Mouse (Mus musculus): ENCODE data around the gene Lpar5. TPM values are rescaled to one million over a fixed set of nuclear protein-coding genes. Genes with fewer than 3 reads are reported as not detected.

Gene Lpar5
- polyA plus RNA-seq, 1 experiment from 2014 or later, result 6.4 TPM

DNA sequence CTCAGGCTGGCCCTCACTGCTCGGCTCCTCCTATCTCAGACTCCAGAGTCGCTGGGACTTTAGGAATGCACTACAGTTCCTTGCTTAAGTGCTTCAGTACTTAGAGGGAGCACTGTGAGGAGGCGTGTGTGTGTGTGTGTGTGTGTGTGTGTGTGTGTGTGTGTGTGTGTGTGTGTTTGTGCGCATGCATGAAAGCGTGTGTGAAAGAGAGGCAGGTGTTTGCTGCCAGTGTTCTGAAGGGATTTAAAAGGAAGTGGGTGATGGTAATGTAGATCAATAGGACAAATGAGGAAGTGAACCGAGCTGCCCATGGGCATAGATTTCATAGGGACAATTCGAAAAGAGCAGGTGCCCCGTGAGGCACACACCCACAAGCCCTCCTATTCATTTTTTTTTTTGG lies 6.1 kb downstream of the Lpar5 start:
- no peak overlapping the region for H3K27ac ChIP-seq (replicated peaks)
- 68% methylated on average over 8 of the region's 8 CpGs for WGBS
- no peak overlapping the region for H3K4me2 ChIP-seq (replicated peaks; ENCODE audit: low read depth)
- H3K9ac ChIP-seq (ENCODE audit: low read length), result no peak overlapping the region
- no peaks in the 10 kb centered on the region for H3K27me3 ChIP-seq (ENCODE audit: control insufficient read depth, insufficient read depth, low read length)
- ATAC-seq (ENCODE audit: low FRiP score, low TSS enrichment), result no peak
- no peaks in the 10 kb centered on the region for H3K9me3 ChIP-seq (ENCODE audit: control insufficient read depth, low read length)
- no peaks in the 10 kb centered on the region for H3K36me3 ChIP-seq (ENCODE audit: control insufficient read depth, insufficient read depth, low read length)
- no peak overlapping the region for H3K4me3 ChIP-seq (ENCODE audit: low read depth, low read length)
- TF ChIP-seq CTCF (IDR thresholded peaks at IDR 0.05; ENCODE audit: low read depth) (no peak), EP300 (optimal IDR thresholded peaks at IDR 0.05) (no peak)
- no peaks in the 10 kb centered on the region for H3K4me1 ChIP-seq (replicated peaks; ENCODE audit: control insufficient read depth, insufficient read depth)
- no peak for DNase-seq (ENCODE audit: low spot score)

GRCm38 (mm10) chr6:125081394-125081793 lies 13.7 kb downstream of the Lpar5 start:
- Histone ChIP-seq H3K9me3 (ENCODE audit: control insufficient read depth, low read length) (no peaks in the 10 kb centered on the region), H3K4me1 (replicated peaks; ENCODE audit: control insufficient read depth, insufficient read depth) (peaks cover 4% of the 10 kb centered on the region; the same call in 1 of the 2 replicates), H3K4me2 (replicated peaks; ENCODE audit: low read depth) (peak overlapping the region; percentile 68), H3K27me3 (ENCODE audit: control insufficient read depth, insufficient read depth, low read length) (no peaks in the 10 kb centered on the region), H3K9ac (ENCODE audit: low read length) (peak overlapping the region; percentile 62), H3K36me3 (ENCODE audit: control insufficient read depth, insufficient read depth, low read length) (no peaks in the 10 kb centered on the region), H3K27ac (replicated peaks) (peak overlapping the region; percentile 73), H3K4me3 (ENCODE audit: low read depth, low read length) (peak overlapping the region; percentile 37)
- DNase-seq (ENCODE audit: low spot score), result no peak
- TF ChIP-seq EP300 (optimal IDR thresholded peaks at IDR 0.05) (no peak), CTCF (IDR thresholded peaks at IDR 0.05; ENCODE audit: low read depth) (no peak)
- 28% methylated on average over 25 of the region's 25 CpGs for WGBS
- peak; percentile 11; the same call in 1 of the 2 replicates for ATAC-seq (ENCODE audit: low FRiP score, low TSS enrichment)

GRCm38 (mm10) chr6:125081797-125082560 lies 14.3 kb downstream of the Lpar5 start:
- Histone ChIP-seq H3K9me3 (ENCODE audit: control insufficient read depth, low read length) (no peaks in the 10 kb centered on the region), H3K9ac (ENCODE audit: low read length) (peak overlapping the region; percentile 62), H3K36me3 (ENCODE audit: control insufficient read depth, insufficient read depth, low read length) (no peaks in the 10 kb centered on the region), H3K27ac (replicated peaks) (peak overlapping the region; percentile 73), H3K27me3 (ENCODE audit: control insufficient read depth, insufficient read depth, low read length) (no peaks in the 10 kb centered on the region), H3K4me2 (replicated peaks; ENCODE audit: low read depth) (peak overlapping the region; percentile 68), H3K4me1 (replicated peaks; ENCODE audit: control insufficient read depth, insufficient read depth) (peaks cover 4% of the 10 kb centered on the region; the same call in 1 of the 2 replicates), H3K4me3 (ENCODE audit: low read depth, low read length) (peak overlapping the region; percentile 37)
- DNase-seq (ENCODE audit: low spot score) (peak; percentile 95), ATAC-seq (ENCODE audit: low FRiP score, low TSS enrichment) (peak; percentile 91)
- WGBS, result 27% methylated on average over 45 of the region's 45 CpGs
- TF ChIP-seq EP300 (optimal IDR thresholded peaks at IDR 0.05) (no peak), CTCF (IDR thresholded peaks at IDR 0.05; ENCODE audit: low read depth) (peak; percentile 96)

DNA sequence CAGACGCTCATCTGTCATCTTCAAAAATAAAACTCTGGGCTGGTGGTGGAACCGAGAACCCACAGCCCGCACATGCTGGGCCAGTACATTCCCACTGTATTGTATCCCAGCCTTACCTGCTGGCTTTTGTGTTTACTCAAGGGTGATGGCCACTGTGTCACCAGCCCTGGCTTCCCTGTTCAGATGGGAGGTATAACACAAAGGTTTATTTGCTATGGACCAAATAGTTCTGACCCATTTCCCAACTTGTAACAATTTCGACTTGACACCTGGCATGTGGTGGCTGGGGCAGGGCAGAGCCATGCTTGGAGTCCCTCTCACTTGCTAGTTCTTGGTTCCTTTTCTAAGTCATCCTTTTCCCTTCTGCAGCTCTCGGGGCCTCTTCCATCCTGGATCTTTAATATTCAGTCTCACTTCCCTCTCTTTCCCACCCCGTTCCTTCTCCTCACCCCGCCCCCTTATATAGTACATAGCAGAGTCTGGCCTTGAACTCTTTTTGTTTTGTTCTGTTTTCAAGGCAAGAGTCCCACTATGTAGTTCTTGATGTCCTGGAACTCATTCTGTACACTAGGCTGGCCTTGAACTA lies 15.2 kb downstream of the Lpar5 start:
- ATAC-seq (ENCODE audit: low FRiP score, low TSS enrichment) (no peak), DNase-seq (ENCODE audit: low spot score) (no peak)
- no peaks in the 10 kb centered on the region for H3K9me3 ChIP-seq (ENCODE audit: control insufficient read depth, low read length)
- no peak overlapping the region for H3K4me3 ChIP-seq (ENCODE audit: low read depth, low read length)
- WGBS, result 84% methylated on average over 7 of the region's 7 CpGs
- peaks cover 4% of the 10 kb centered on the region; the same call in 1 of the 2 replicates for H3K4me1 ChIP-seq (replicated peaks; ENCODE audit: control insufficient read depth, insufficient read depth)
- no peak overlapping the region for H3K4me2 ChIP-seq (replicated peaks; ENCODE audit: low read depth)
- H3K27me3 ChIP-seq (ENCODE audit: control insufficient read depth, insufficient read depth, low read length), result no peaks in the 10 kb centered on the region
- no peak for TF ChIP-seq EP300 (optimal IDR thresholded peaks at IDR 0.05)
- no peak for TF ChIP-seq CTCF (IDR thresholded peaks at IDR 0.05; ENCODE audit: low read depth)
- H3K36me3 ChIP-seq (ENCODE audit: control insufficient read depth, insufficient read depth, low read length), result no peaks in the 10 kb centered on the region
- no peak overlapping the region for H3K27ac ChIP-seq (replicated peaks)
- no peak overlapping the region for H3K9ac ChIP-seq (ENCODE audit: low read length)

DNA sequence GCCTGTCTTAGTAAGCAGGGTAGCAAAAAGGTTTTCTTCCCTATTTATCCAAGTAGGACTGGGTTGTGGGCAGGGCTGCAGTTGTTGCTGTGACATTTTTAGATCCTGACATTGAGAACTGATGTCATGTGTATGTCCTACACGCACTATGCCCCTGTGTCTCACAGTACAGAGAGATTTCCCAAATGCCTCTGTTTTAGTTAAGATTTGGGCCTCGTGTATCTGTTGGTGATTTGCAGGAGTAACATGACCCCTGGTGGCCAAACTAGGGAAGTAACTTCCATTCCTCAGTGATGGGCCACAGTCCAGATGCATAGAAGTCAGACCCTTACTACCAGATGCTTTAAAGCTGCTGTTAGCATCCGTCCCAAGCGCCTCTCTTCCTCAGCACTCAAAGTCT lies 16.7 kb downstream of the Lpar5 start:
- Histone ChIP-seq H3K4me3 (ENCODE audit: low read depth, low read length) (no peak overlapping the region), H3K36me3 (ENCODE audit: control insufficient read depth, insufficient read depth, low read length) (no peaks in the 10 kb centered on the region), H3K27ac (replicated peaks) (no peak overlapping the region), H3K4me1 (replicated peaks; ENCODE audit: control insufficient read depth, insufficient read depth) (peaks cover 4% of the 10 kb centered on the region; the same call in 1 of the 2 replicates), H3K4me2 (replicated peaks; ENCODE audit: low read depth) (no peak overlapping the region), H3K9me3 (ENCODE audit: control insufficient read depth, low read length) (no peaks in the 10 kb centered on the region), H3K27me3 (ENCODE audit: control insufficient read depth, insufficient read depth, low read length) (no peaks in the 10 kb centered on the region), H3K9ac (ENCODE audit: low read length) (no peak overlapping the region)
- ATAC-seq (ENCODE audit: low FRiP score, low TSS enrichment) (peak; percentile 8; the same call in 1 of the 2 replicates), DNase-seq (ENCODE audit: low spot score) (peak; percentile 61)
- WGBS, result under 1% methylated on average over 4 of the region's 4 CpGs
- TF ChIP-seq EP300 (optimal IDR thresholded peaks at IDR 0.05) (no peak), CTCF (IDR thresholded peaks at IDR 0.05; ENCODE audit: low read depth) (peak; percentile 92)

DNA sequence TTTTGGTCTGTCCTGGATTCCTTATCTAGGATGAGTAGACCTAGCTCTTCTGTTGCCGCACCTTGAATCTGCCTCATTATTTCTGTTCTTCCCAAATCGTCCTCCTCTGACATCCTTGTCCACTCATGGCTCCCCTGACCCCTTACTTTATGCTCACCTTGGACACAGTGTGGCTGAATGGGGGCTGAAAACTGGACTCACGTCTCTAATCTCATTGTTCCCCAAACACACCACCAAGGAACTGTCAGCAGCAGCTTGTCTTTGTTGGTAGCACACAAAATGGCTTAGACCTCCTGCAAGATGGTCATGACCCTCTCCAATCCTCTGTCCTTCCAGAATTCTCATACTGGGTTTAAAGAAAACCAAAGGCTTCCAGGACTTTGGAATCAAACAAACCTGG lies 20.2 kb downstream of the Lpar5 start:
- ATAC-seq (ENCODE audit: low FRiP score, low TSS enrichment) (no peak), DNase-seq (ENCODE audit: low spot score) (no peak)
- TF ChIP-seq EP300 (optimal IDR thresholded peaks at IDR 0.05) (no peak), CTCF (IDR thresholded peaks at IDR 0.05; ENCODE audit: low read depth) (no peak)
- Histone ChIP-seq H3K9ac (ENCODE audit: low read length) (no peak overlapping the region), H3K4me3 (ENCODE audit: low read depth, low read length) (no peak overlapping the region), H3K9me3 (ENCODE audit: control insufficient read depth, low read length) (no peaks in the 10 kb centered on the region), H3K4me1 (replicated peaks; ENCODE audit: control insufficient read depth, insufficient read depth) (peaks cover 2% of the 10 kb centered on the region; the same call in 1 of the 2 replicates), H3K27me3 (ENCODE audit: control insufficient read depth, insufficient read depth, low read length) (no peaks in the 10 kb centered on the region), H3K27ac (replicated peaks) (peak overlapping the region; percentile 92), H3K36me3 (ENCODE audit: control insufficient read depth, insufficient read depth, low read length) (no peaks in the 10 kb centered on the region), H3K4me2 (replicated peaks; ENCODE audit: low read depth) (no peak overlapping the region)
- 82% methylated on average over 3 of the region's 3 CpGs for WGBS

Data from stomach, postnatal 0 days (tissue).